8 mouse cellular contexts compared by ENCODE assay signal in the genomic region with DNA sequence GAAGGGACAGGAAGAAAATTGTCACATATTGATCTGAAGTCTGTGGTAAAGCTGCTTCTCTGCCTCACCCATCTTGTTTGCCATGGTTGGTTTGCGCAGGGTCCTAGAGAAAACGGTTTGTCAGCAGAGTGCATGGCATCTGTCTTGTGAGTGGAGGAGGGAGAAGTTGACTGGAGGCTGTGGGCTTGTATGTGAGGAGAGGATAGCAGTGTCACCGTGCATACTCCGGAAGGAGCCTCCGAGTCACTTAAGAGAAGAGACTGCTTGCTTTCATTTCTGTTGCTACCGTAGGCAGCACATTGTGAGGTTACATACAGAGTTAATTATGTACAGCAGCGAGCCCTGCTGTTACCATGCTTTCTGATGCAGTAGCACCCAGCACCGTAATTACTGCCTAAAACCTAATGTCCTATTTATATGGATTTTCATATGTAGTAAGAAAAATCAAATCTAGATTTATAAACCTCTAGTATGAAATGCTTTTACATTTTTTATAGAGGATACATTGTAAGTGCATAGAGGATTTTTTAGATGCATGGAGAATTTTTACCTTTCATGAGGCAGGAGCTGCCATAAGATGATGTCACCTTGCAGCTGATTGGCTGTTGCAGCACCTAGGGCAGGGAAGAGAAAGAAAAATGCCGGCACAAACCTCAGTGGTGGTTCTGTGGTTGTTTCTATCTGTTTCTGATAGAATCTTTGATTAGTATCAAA.
DNase-seq lines count a peak whose midpoint lies in the region; ATAC-seq lines count a peak whose summit lies in the region.

No protein-coding gene starts in this region.

- peak; percentile 30 to 33 for DNase-seq in B cell, adult 2 months
- DNase-seq in MN1 (ENCODE audit: low spot score), result peak; percentile 73
- peak; percentile 73 to 88 for DNase-seq in left cerebral cortex, postnatal 25 days (ENCODE audit: low spot score in 2 of 2)
- peak; percentile 30 for DNase-seq in neural tube, embryonic 11.5 days (ENCODE audit: low spot score)
- peak; percentile 31 to 47 for DNase-seq in thymus, postnatal 36 days
- DNase-seq in urinary bladder, postnatal 25 days (ENCODE audit: low spot score), result no peak

- H3K36me3 ChIP-seq in embryonic facial prominence, embryonic 13.5 days, result no peaks in the 10 kb centered on the region
- H3K36me3 ChIP-seq in hindbrain, embryonic 13.5 days, result no peaks in the 10 kb centered on the region
- H3K36me3 ChIP-seq in neural tube, embryonic 11.5 days (ENCODE audit: control insufficient read depth, insufficient read depth, low read length), result no peaks in the 10 kb centered on the region

- peak overlapping the region; percentile 35 for H3K4me3 ChIP-seq in embryonic facial prominence, embryonic 13.5 days
- peak overlapping the region; percentile 52 for H3K4me3 ChIP-seq in hindbrain, embryonic 13.5 days
- peak overlapping the region; percentile 17 for H3K4me3 ChIP-seq in neural tube, embryonic 11.5 days (ENCODE audit: low read depth, low read length)

- H3K4me2 ChIP-seq in embryonic facial prominence, embryonic 13.5 days, result peak overlapping the region; percentile 57
- peak overlapping the region; percentile 65 for H3K4me2 ChIP-seq in hindbrain, embryonic 13.5 days
- H3K4me2 ChIP-seq in neural tube, embryonic 11.5 days (ENCODE audit: low read depth), result peak overlapping the region; percentile 25; the same call in 1 of the 2 replicates

- no peaks in the 10 kb centered on the region for H3K27me3 ChIP-seq in embryonic facial prominence, embryonic 13.5 days
- no peaks in the 10 kb centered on the region for H3K27me3 ChIP-seq in hindbrain, embryonic 13.5 days
- H3K27me3 ChIP-seq in neural tube, embryonic 11.5 days (ENCODE audit: control insufficient read depth, insufficient read depth, low read length), result no peaks in the 10 kb centered on the region

- H3K9ac ChIP-seq in embryonic facial prominence, embryonic 13.5 days, result peak overlapping the region; percentile 57; the same call in 1 of the 2 replicates
- H3K9ac ChIP-seq in hindbrain, embryonic 13.5 days, result peak overlapping the region; percentile 79
- H3K9ac ChIP-seq in neural tube, embryonic 11.5 days (ENCODE audit: low read length), result peak overlapping the region; percentile 35; the same call in 1 of the 2 replicates

- H3K4me1 ChIP-seq in embryonic facial prominence, embryonic 13.5 days, result peaks cover 4% of the 10 kb centered on the region; the same call in 1 of the 2 replicates
- H3K4me1 ChIP-seq in hindbrain, embryonic 13.5 days (replicated peaks), result peaks cover 27% of the 10 kb centered on the region
- no peaks in the 10 kb centered on the region for H3K4me1 ChIP-seq in neural tube, embryonic 11.5 days (ENCODE audit: control insufficient read depth, insufficient read depth, low read length)

- intact Hi-C loops in left cerebral cortex, postnatal 25 days (cut with DNase I), result no loop called here

- ATAC-seq in embryonic facial prominence, embryonic 13.5 days (ENCODE audit: insufficient number of reproducible peaks, insufficient read depth, low FRiP score, low TSS enrichment, low read depth), result peak; percentile 48
- ATAC-seq in hindbrain, embryonic 13.5 days (ENCODE audit: low FRiP score), result peak; percentile 95
- peak; percentile 61 for ATAC-seq in neural tube, embryonic 11.5 days (ENCODE audit: insufficient read depth, low FRiP score, low TSS enrichment)

- no peaks in the 10 kb centered on the region for H3K9me3 ChIP-seq in embryonic facial prominence, embryonic 13.5 days
- no peaks in the 10 kb centered on the region for H3K9me3 ChIP-seq in hindbrain, embryonic 13.5 days
- H3K9me3 ChIP-seq in neural tube, embryonic 11.5 days (ENCODE audit: control insufficient read depth, low read length), result no peaks in the 10 kb centered on the region

- 12% methylated on average over 9 of the region's 9 CpGs for WGBS in embryonic facial prominence, embryonic 13.5 days
- WGBS in hindbrain, embryonic 13.5 days, result 16% methylated on average over 9 of the region's 9 CpGs
- 44% methylated on average over 9 of the region's 9 CpGs for WGBS in neural tube, embryonic 11.5 days

- H3K27ac ChIP-seq in embryonic facial prominence, embryonic 13.5 days, result 0 out of 2 replicates have a peak overlapping the region, but pooled peaks have one; percentile 12
- H3K27ac ChIP-seq in hindbrain, embryonic 13.5 days, result peak overlapping the region; percentile 87
- H3K27ac ChIP-seq in neural tube, embryonic 11.5 days (ENCODE audit: low read depth, low read length), result no peak overlapping the region
